Mouse (Mus musculus): ENCODE results near the gene Nynrin. TPM values are rescaled to one million over a fixed set of nuclear protein-coding genes. Genes with fewer than 3 reads are reported as not detected.

The Nynrin gene
- polyA plus RNA-seq, 1 experiment from 2014 or later: 20.2 TPM

DNA sequence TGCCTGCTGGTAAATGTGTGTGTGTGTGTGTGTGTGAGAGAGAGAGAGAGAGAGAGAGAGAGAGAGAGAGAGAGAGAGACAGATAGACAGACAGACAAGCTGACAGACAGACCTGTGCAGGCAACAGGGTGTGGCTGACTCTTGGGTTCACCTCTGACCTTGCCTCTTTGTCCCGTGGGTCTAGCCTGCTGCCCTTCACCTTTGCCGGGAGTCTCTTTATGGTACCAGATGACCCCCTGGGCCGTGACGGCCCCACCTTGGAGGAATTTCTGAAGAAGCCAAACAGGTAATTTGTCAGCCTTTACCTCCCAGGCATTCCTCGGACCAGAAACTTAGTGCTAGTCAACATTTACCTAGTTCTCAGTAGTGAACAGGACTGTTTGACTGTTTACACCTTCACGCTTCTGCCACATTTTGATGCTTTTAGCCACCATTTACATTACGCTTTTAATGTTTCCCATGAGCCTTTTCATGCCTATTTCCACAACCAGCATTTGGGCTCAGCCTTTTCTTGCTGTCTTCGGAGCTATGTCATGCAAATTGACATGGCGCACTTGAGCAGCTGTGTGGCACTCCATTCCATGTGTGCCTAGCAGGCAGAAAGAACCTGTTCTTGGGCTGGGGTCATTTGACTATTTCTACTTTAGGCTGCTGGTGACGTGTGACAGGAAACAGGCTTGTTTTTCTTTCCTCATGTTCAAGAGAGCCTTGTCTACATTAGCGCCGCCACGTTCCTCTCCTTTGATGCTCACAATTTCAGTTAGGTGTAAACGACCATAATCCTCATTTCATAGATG, 14.6 kb downstream of the Nynrin start:
- Histone ChIP-seq H3K9ac (ENCODE audit: low read length) (no peak overlapping the region), H3K9me3 (ENCODE audit: control insufficient read depth, low read length) (no peaks in the 10 kb centered on the region), H3K4me1 (replicated peaks; ENCODE audit: control insufficient read depth, insufficient read depth, low read length) (0 out of 2 replicates have a peak, but pooled peaks cover 2% of the 10 kb centered on the region), H3K27me3 (ENCODE audit: control insufficient read depth, insufficient read depth, low read length) (no peaks in the 10 kb centered on the region), H3K4me3 (ENCODE audit: low read depth, low read length) (no peak overlapping the region), H3K36me3 (ENCODE audit: control insufficient read depth, insufficient read depth, low read length) (peaks cover 15% of the 10 kb centered on the region; the same call in 1 of the 2 replicates), H3K4me2 (ENCODE audit: low read depth, low read length, severe bottlenecking) (no peak overlapping the region), H3K27ac (ENCODE audit: low read depth, low read length) (no peak overlapping the region)
- DNase-seq (ENCODE audit: low spot score) (peak; percentile 6), ATAC-seq (replicated peaks; ENCODE audit: low FRiP score) (no peak)
- WGBS: 93% methylated on average over 14 of the region's 14 CpGs

DNA sequence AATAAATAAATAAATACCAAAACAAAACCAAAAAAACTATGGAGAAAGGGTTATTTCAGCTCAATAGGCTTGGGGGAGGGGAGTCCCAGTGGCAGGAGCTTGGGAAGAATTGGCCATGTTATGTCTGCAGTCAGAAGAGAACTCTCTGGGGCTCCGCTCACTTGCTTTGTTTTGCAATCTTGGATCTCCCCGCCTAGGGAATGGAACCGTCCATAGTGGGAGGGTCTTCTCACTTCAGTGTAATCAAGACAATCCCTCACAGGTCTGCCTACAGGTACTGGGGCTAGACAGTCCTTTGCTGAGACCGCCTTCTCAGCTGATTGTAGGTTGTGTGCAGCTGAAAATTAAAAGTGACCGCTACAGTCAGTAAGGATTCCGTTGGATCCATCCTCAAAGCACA, 15.7 kb downstream of the Nynrin start:
- Histone ChIP-seq H3K4me3 (ENCODE audit: low read depth, low read length) (no peak overlapping the region), H3K9ac (ENCODE audit: low read length) (no peak overlapping the region), H3K27ac (ENCODE audit: low read depth, low read length) (no peak overlapping the region), H3K36me3 (ENCODE audit: control insufficient read depth, insufficient read depth, low read length) (peaks cover 15% of the 10 kb centered on the region; the same call in 1 of the 2 replicates), H3K4me2 (ENCODE audit: low read depth, low read length, severe bottlenecking) (no peak overlapping the region), H3K4me1 (replicated peaks; ENCODE audit: control insufficient read depth, insufficient read depth, low read length) (peaks cover 5% of the 10 kb centered on the region; the same call in 1 of the 2 replicates), H3K27me3 (ENCODE audit: control insufficient read depth, insufficient read depth, low read length) (no peaks in the 10 kb centered on the region), H3K9me3 (ENCODE audit: control insufficient read depth, low read length) (no peaks in the 10 kb centered on the region)
- peak; percentile 44 for DNase-seq (ENCODE audit: low spot score)
- WGBS: 98% methylated on average over 6 of the region's 6 CpGs
- no peak for ATAC-seq (replicated peaks; ENCODE audit: low FRiP score)

GRCm38 (mm10) chr14:55872039-55872438, 18.2 kb downstream of the Nynrin start:
- Histone ChIP-seq H3K4me3 (ENCODE audit: low read depth, low read length) (no peak overlapping the region), H3K27ac (ENCODE audit: low read depth, low read length) (no peak overlapping the region), H3K4me1 (replicated peaks; ENCODE audit: control insufficient read depth, insufficient read depth, low read length) (peaks cover 5% of the 10 kb centered on the region; the same call in 1 of the 2 replicates), H3K27me3 (ENCODE audit: control insufficient read depth, insufficient read depth, low read length) (no peaks in the 10 kb centered on the region), H3K9ac (ENCODE audit: low read length) (no peak overlapping the region), H3K36me3 (ENCODE audit: control insufficient read depth, insufficient read depth, low read length) (peaks cover 15% of the 10 kb centered on the region; the same call in 1 of the 2 replicates), H3K9me3 (ENCODE audit: control insufficient read depth, low read length) (no peaks in the 10 kb centered on the region), H3K4me2 (ENCODE audit: low read depth, low read length, severe bottlenecking) (no peak overlapping the region)
- 90% methylated on average over 12 of the region's 12 CpGs for WGBS
- DNase-seq (ENCODE audit: low spot score): no peak
- ATAC-seq (replicated peaks; ENCODE audit: low FRiP score): no peak

- no peak overlapping the region for H3K4me2 ChIP-seq (ENCODE audit: low read depth, low read length, severe bottlenecking)
- ATAC-seq (replicated peaks; ENCODE audit: low FRiP score) (no peak), DNase-seq (ENCODE audit: low spot score) (no peak)
- no peaks in the 10 kb centered on the region for H3K9me3 ChIP-seq (ENCODE audit: control insufficient read depth, low read length)
- H3K36me3 ChIP-seq (ENCODE audit: control insufficient read depth, insufficient read depth, low read length): peaks cover 15% of the 10 kb centered on the region; the same call in 1 of the 2 replicates
- no peak overlapping the region for H3K9ac ChIP-seq (ENCODE audit: low read length)
- H3K4me3 ChIP-seq (ENCODE audit: low read depth, low read length): no peak overlapping the region
- H3K4me1 ChIP-seq (replicated peaks; ENCODE audit: control insufficient read depth, insufficient read depth, low read length): peaks cover 5% of the 10 kb centered on the region; the same call in 1 of the 2 replicates
- H3K27me3 ChIP-seq (ENCODE audit: control insufficient read depth, insufficient read depth, low read length): no peaks in the 10 kb centered on the region
- H3K27ac ChIP-seq (ENCODE audit: low read depth, low read length): no peak overlapping the region
- 92% methylated on average over 17 of the region's 17 CpGs for WGBS
These were observed 18.7 kb downstream of the Nynrin start for GRCm38 (mm10) chr14:55872551-55872950.

DNA sequence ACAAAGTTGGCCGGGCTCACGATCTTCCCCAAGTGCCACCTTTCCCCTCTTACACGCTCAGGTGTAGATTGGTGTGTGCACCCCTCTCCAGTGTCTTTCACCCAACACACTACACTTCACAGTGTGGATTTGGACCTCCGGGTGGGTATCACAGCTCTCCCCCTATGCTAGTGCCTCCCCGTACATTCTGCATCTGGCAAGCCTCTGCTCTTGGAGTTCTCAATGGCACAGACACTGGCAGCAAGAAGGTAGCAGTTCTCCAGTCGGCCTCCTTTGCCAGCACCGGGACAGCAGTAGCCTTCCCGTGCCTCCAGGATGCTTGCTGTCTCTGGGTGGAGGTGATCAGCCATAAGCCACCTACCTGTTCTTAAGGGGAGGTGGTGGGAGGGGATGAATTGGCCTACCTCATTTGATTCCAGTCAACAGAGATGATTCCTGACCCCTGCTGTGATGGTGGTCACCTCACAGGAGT, 19.5 kb downstream of the Nynrin start:
- Histone ChIP-seq H3K4me2 (ENCODE audit: low read depth, low read length, severe bottlenecking) (0 out of 2 replicates have a peak overlapping the region, but pooled peaks have one; percentile 11), H3K27ac (ENCODE audit: low read depth, low read length) (no peak overlapping the region), H3K4me1 (replicated peaks; ENCODE audit: control insufficient read depth, insufficient read depth, low read length) (peaks cover 5% of the 10 kb centered on the region; the same call in 1 of the 2 replicates), H3K4me3 (ENCODE audit: low read depth, low read length) (no peak overlapping the region), H3K36me3 (ENCODE audit: control insufficient read depth, insufficient read depth, low read length) (peaks cover 15% of the 10 kb centered on the region; the same call in 1 of the 2 replicates), H3K27me3 (ENCODE audit: control insufficient read depth, insufficient read depth, low read length) (no peaks in the 10 kb centered on the region), H3K9me3 (ENCODE audit: control insufficient read depth, low read length) (no peaks in the 10 kb centered on the region), H3K9ac (ENCODE audit: low read length) (peak overlapping the region; percentile 49)
- ATAC-seq (replicated peaks; ENCODE audit: low FRiP score): peak; percentile 28; the same call in 1 of the 2 replicates
- DNase-seq (ENCODE audit: low spot score): peak; percentile 53
- WGBS: 89% methylated on average over 8 of the region's 8 CpGs

DNA sequence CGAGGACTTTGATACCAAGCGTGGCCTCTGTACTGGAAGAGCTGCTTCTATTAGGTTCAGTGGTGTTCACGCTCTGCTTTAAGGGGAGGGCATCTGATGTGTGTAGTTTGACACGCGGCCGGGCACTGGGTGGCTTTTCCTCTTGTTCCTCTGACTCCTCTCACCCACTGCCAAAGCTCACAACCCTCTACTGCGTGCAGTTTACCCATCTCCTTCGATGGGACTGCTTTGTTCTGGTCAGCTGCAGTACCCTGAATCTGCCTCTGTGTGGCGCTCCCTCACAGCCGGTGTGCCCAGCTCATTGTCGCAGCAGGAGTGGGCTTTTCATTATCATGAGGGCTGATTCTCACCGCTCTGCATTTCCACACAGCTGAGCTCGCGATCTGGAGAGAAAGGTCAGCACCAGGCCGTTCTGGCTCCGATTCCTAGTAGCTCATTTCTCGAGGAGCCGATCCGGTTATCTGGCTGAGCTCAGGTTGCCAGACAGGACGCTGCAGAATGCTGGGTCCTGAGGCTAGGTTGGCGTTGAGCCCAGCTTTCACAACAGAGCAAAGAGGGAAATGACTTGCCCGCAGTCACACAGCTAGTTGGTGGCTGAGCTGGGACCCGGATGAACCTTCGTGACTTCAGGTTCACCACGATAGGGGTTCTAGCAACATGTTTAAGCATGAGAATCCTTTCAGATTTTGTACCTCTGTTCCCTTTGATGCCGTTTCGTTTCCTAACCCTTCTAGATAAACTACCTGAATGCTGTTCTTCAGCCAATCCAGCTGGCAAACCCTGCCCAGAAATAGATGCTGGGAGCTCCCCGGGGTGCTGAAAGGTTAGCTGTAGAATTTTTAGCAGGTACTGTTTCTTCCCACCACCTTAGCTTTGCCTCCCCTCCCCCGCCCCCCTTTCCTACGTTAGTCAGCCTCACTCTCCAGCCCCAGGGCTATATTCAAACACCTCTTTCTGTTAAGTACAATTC, 20.2 kb downstream of the Nynrin start:
- Histone ChIP-seq H3K9me3 (ENCODE audit: control insufficient read depth, low read length) (no peaks in the 10 kb centered on the region), H3K27ac (ENCODE audit: low read depth, low read length) (peak overlapping the region; percentile 25; the same call in 1 of the 2 replicates), H3K4me3 (ENCODE audit: low read depth, low read length) (peak overlapping the region; percentile 11; the same call in 1 of the 2 replicates), H3K9ac (ENCODE audit: low read length) (peak overlapping the region; percentile 49), H3K36me3 (ENCODE audit: control insufficient read depth, insufficient read depth, low read length) (peaks cover 12% of the 10 kb centered on the region; the same call in 1 of the 2 replicates), H3K4me2 (ENCODE audit: low read depth, low read length, severe bottlenecking) (peak overlapping the region; percentile 40), H3K4me1 (replicated peaks; ENCODE audit: control insufficient read depth, insufficient read depth, low read length) (peaks cover 5% of the 10 kb centered on the region; the same call in 1 of the 2 replicates), H3K27me3 (ENCODE audit: control insufficient read depth, insufficient read depth, low read length) (no peaks in the 10 kb centered on the region)
- WGBS: 14% methylated on average over 30 of the region's 30 CpGs
- DNase-seq (ENCODE audit: low spot score): peak; percentile 91
- peak; percentile 67 for ATAC-seq (replicated peaks; ENCODE audit: low FRiP score)

- H3K27ac ChIP-seq (ENCODE audit: low read depth, low read length): no peak overlapping the region
- no peaks in the 10 kb centered on the region for H3K27me3 ChIP-seq (ENCODE audit: control insufficient read depth, insufficient read depth, low read length)
- WGBS: 32% methylated on average over 14 of the region's 14 CpGs
- no peak overlapping the region for H3K4me3 ChIP-seq (ENCODE audit: low read depth, low read length)
- DNase-seq (ENCODE audit: low spot score) (no peak), ATAC-seq (replicated peaks; ENCODE audit: low FRiP score) (no peak)
- no peaks in the 10 kb centered on the region for H3K9me3 ChIP-seq (ENCODE audit: control insufficient read depth, low read length)
- peaks cover 5% of the 10 kb centered on the region; the same call in 1 of the 2 replicates for H3K4me1 ChIP-seq (replicated peaks; ENCODE audit: control insufficient read depth, insufficient read depth, low read length)
- H3K9ac ChIP-seq (ENCODE audit: low read length): no peak overlapping the region
- H3K36me3 ChIP-seq (ENCODE audit: control insufficient read depth, insufficient read depth, low read length): no peaks in the 10 kb centered on the region
- H3K4me2 ChIP-seq (ENCODE audit: low read depth, low read length, severe bottlenecking): no peak overlapping the region
These were observed 23.9 kb downstream of the Nynrin start for GRCm38 (mm10) chr14:55877469-55878315.
